Mouse (Mus musculus) ovary, adult 10 weeks (tissue): ENCODE measurements around the gene Bad. TPM values are rescaled to one million over a fixed set of nuclear protein-coding genes. Genes with fewer than 3 reads are reported as not detected.

Experiments used
- polyA plus RNA-seq: library from polyadenylated mRNA; stranded (reverse); fragments of 350-450 nt; fragmentation: Illumina TruSeq; extraction: RNeasy Lipid Tissue Mini Kit (QIAGEN cat#74804); gene quantifications from one replicate; pipeline ENCODE4 v1.2.3, GENCODE M21; 2014

The Bad gene
- polyA plus RNA-seq, 1 experiment from 2014 or later, result 0.71 TPM

Other genes starting within 250 kb of the Bad start
- not detected for gene Rps6ka4, start 101.2 kb upstream of the Bad start, polyA plus RNA-seq
- not detected for gene Ccdc88b, start 83.7 kb upstream of the Bad start, polyA plus RNA-seq
- 26.0 TPM for gene Trmt112, start 32.2 kb upstream of the Bad start, polyA plus RNA-seq
- 12.0 TPM for gene Prdx5, start 31.8 kb upstream of the Bad start, polyA plus RNA-seq
- 0.83 TPM for gene Esrra, start 20.0 kb upstream of the Bad start, polyA plus RNA-seq
- not detected for gene Catsperz, start 16.5 kb upstream of the Bad start, polyA plus RNA-seq
- not detected for gene Kcnk4, start 7.3 kb upstream of the Bad start, polyA plus RNA-seq
- gene Gpr137, start 619 bp downstream of the Bad start, polyA plus RNA-seq, result not detected
- 8.7 TPM for gene Ppp1r14b, start 33.1 kb downstream of the Bad start, polyA plus RNA-seq
- 4.2 TPM for gene Plcb3, start 34.6 kb downstream of the Bad start, polyA plus RNA-seq
- 12.2 TPM for gene Fkbp2, start 38.6 kb downstream of the Bad start, polyA plus RNA-seq
- 10.9 TPM for gene Vegfb, start 45.8 kb downstream of the Bad start, polyA plus RNA-seq
- gene Dnajc4, start 50.7 kb downstream of the Bad start, polyA plus RNA-seq, result not detected
- not detected for gene Nudt22, start 54.3 kb downstream of the Bad start, polyA plus RNA-seq
- gene Trpt1, start 54.3 kb downstream of the Bad start, polyA plus RNA-seq, result not detected
- not detected for gene Fermt3, start 77.6 kb downstream of the Bad start, polyA plus RNA-seq
- 74.7 TPM for gene Stip1, start 98.1 kb downstream of the Bad start, polyA plus RNA-seq
- 1.4 TPM for gene Macrod1, start 114.9 kb downstream of the Bad start, polyA plus RNA-seq
- 2.1 TPM for gene Flrt1, start 163.9 kb downstream of the Bad start, polyA plus RNA-seq